Mouse (Mus musculus) forebrain, embryonic 16.5 days (tissue): ENCODE measurements at regions not wholly inside any gene's neighbourhood (a gene's known extent, or its start where the extent isn't known, plus 50 kb on each side); places are given as distances from the start of the nearest gene placed in this dataset.

ENCODE experiments used
- ATAC-seq: fragments of 200-750 bp; cut with Nextera tagmentation; 2 replicates; pipeline ENCODE4 v1.8.0; 2017; ENCODE audit warnings: mild to moderate bottlenecking, moderate library complexity
- H3K27ac ChIP-seq: fragments of 300-500 bp; sonication (generic); 2 replicates; pipeline ENCODE4 v1.5.1; 2014; ENCODE audit warnings: low read length, control low read depth
- H3K27me3 ChIP-seq: fragments of 300-500 bp; sonication (generic); replicated peaks from 2 replicates; pipeline ENCODE4 v1.6.1; 2014; ENCODE audit warnings: low read length; ENCODE audit not compliant: control insufficient read depth, insufficient read depth
- H3K36me3 ChIP-seq: fragments of 300-500 bp; sonication (generic); 2 replicates; pipeline ENCODE4 v1.6.1; 2014; ENCODE audit not compliant: control insufficient read depth, insufficient read depth
- H3K4me1 ChIP-seq: fragments of 300-500 bp; sonication (generic); replicated peaks from 2 replicates; pipeline ENCODE4 v1.6.1; 2014; ENCODE audit warnings: low read length; ENCODE audit not compliant: control insufficient read depth, insufficient read depth
- H3K4me2 ChIP-seq: fragments of 300-500 bp; sonication (generic); 2 replicates; pipeline ENCODE4 v1.6.1; 2014; ENCODE audit warnings: mild to moderate bottlenecking, low read length, control low read depth
- H3K4me3 ChIP-seq: fragments of 300-500 bp; sonication (generic); replicated peaks from 2 replicates; pipeline ENCODE4 v1.5.1; 2014; ENCODE audit warnings: mild to moderate bottlenecking, low read length, control low read depth
- H3K9ac ChIP-seq: fragments of 300-500 bp; sonication (generic); replicated peaks from 2 replicates; pipeline ENCODE4 v1.6.1; 2014; ENCODE audit warnings: low read depth, low read length, control low read depth
- H3K9me3 ChIP-seq: fragments of 300-500 bp; sonication (generic); 2 replicates; pipeline ENCODE4 v1.6.1; 2016; ENCODE audit warnings: low read length; ENCODE audit not compliant: control insufficient read depth
- WGBS: fragments of 180-500 bp; shearing (Covaris S2); extraction: QIAGEN DNeasy Blood & Tissue Kit; methylation state at CpG from one replicate; pipeline ENCODE4 v1.1.7; 2014; 5-methylcytosine and 5-hydroxymethylcytosine counted together

DNA sequence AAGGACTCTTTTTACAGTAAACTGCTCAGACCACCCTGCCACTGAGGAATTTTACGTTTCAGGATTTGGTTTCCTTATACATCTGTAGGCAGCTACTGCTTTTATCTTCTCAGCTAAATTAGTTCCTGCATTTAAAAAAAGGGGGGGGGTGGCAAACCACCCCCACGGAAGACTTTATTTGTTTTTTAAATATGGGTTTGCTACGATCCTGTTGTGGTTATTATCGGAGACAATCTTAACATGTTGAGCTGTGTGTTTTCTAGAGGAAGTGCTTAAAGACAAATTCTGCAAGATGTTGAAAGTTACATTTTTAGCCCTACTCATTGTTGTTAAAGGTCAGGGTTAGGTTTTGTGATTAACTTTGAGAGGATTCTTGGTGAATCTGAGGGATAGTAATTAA lies 216.1 kb upstream of the Rasa1 start:
- no peak overlapping the region for H3K4me3 ChIP-seq
- H3K36me3 ChIP-seq = no peaks in the 10 kb centered on the region
- no peaks in the 10 kb centered on the region for H3K27me3 ChIP-seq
- H3K27ac ChIP-seq = no peak overlapping the region
- 87% methylated on average over 4 of the region's 4 CpGs for WGBS
- H3K4me1 ChIP-seq = no peaks in the 10 kb centered on the region
- ATAC-seq = no peak
- H3K9ac ChIP-seq = no peak overlapping the region
- no peak overlapping the region for H3K4me2 ChIP-seq
- H3K9me3 ChIP-seq = no peaks in the 10 kb centered on the region

DNA sequence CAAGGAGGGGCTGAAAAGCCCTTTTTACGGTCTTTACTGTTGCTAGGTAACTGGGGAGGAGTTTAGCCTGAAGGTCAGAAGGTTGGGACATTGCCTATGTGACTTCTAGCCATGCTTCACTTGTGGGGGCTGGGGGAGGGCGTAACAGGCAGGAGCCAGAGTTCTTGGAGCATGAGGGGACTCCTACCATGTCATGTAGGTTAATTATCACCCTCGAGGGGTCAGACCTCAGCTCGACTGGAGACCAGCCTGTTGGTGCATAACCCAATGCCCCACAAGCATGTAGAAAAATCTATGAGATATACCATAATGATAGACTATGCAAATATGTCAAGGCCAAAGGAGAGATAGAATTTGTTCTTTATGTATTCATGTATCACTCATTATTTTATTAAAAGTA lies 215.1 kb upstream of the Rasa1 start:
- H3K4me2 ChIP-seq = no peak overlapping the region
- H3K9me3 ChIP-seq = no peaks in the 10 kb centered on the region
- H3K4me1 ChIP-seq = no peaks in the 10 kb centered on the region
- 76% methylated on average over 4 of the region's 4 CpGs for WGBS
- H3K36me3 ChIP-seq = no peaks in the 10 kb centered on the region
- no peaks in the 10 kb centered on the region for H3K27me3 ChIP-seq
- H3K9ac ChIP-seq = no peak overlapping the region
- no peak overlapping the region for H3K4me3 ChIP-seq
- ATAC-seq = no peak
- no peak overlapping the region for H3K27ac ChIP-seq

- no peak for ATAC-seq
- Histone ChIP-seq H3K4me1 (no peaks in the 10 kb centered on the region), H3K27ac (no peak overlapping the region), H3K36me3 (no peaks in the 10 kb centered on the region), H3K4me3 (no peak overlapping the region), H3K4me2 (no peak overlapping the region), H3K9ac (no peak overlapping the region), H3K9me3 (no peaks in the 10 kb centered on the region), H3K27me3 (no peaks in the 10 kb centered on the region)
- WGBS = 90% methylated on average over 2 of the region's 2 CpGs
These were observed 209.8 kb upstream of the Rasa1 start for GRCm38 (mm10) chr13:85498696-85499095.

GRCm38 (mm10) chr13:85484790-85485189 lies 195.9 kb upstream of the Rasa1 start:
- 81% methylated on average over 3 of the region's 3 CpGs for WGBS
- ATAC-seq = no peak

DNA sequence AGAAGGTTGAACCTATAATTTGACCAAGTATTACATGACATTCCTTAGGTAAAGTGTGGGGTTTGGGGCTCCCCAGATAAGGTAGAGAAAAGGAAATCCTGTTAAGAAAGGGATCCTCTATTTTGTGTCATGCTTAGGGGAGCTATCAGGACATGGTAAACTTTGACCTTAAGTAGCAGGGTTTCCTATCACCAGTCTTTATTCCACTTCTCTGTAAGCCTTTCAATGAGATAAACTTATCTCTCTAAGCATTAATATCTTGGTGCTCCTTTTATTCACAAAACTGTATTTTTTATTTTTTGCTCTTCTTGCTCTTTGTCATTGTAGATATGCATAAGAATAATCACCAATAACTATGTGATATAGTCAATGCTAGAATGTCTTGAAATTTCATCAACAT lies 194.4 kb upstream of the Rasa1 start:
- no peak for ATAC-seq
- no peak overlapping the region for H3K4me2 ChIP-seq
- no peaks in the 10 kb centered on the region for H3K4me1 ChIP-seq
- no peaks in the 10 kb centered on the region for H3K27me3 ChIP-seq
- no peak overlapping the region for H3K4me3 ChIP-seq
- H3K9me3 ChIP-seq = no peaks in the 10 kb centered on the region
- no peak overlapping the region for H3K9ac ChIP-seq
- H3K27ac ChIP-seq = no peak overlapping the region
- H3K36me3 ChIP-seq = no peaks in the 10 kb centered on the region

More at GRCm38 (mm10) chr13:85484790-85485189, 195.9 kb upstream of the Rasa1 start:
- no peak overlapping the region for H3K4me3 ChIP-seq
- no peaks in the 10 kb centered on the region for H3K27me3 ChIP-seq
- H3K36me3 ChIP-seq = no peaks in the 10 kb centered on the region
- H3K9ac ChIP-seq = no peak overlapping the region
- no peaks in the 10 kb centered on the region for H3K4me1 ChIP-seq
- no peaks in the 10 kb centered on the region for H3K9me3 ChIP-seq
- H3K27ac ChIP-seq = no peak overlapping the region
- H3K4me2 ChIP-seq = no peak overlapping the region

DNA sequence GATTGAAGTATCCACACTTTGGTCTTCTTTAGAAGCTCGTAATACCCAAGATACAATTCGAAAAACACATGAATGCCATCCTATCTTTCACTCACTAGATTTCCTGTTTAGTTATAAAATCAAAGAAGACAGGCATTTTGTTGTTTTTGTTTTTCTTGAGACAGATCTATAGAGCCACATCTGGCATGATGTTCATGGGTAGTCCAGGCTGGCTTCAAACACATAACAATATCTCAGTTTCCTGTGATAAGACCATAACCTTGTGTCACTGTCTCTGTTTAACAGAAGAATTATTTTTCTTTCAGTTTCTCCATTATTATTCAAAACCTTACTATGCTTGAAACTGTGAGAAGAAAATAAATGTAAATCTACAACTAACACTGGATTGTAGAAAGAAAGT lies 190.5 kb upstream of the Rasa1 start:
- Histone ChIP-seq H3K9me3 (no peaks in the 10 kb centered on the region), H3K27me3 (no peaks in the 10 kb centered on the region), H3K36me3 (no peaks in the 10 kb centered on the region), H3K4me1 (no peaks in the 10 kb centered on the region), H3K9ac (no peak overlapping the region), H3K4me3 (no peak overlapping the region), H3K27ac (no peak overlapping the region), H3K4me2 (no peak overlapping the region)
- ATAC-seq = no peak
- WGBS = 86% methylated on average over 2 of the region's 2 CpGs

DNA sequence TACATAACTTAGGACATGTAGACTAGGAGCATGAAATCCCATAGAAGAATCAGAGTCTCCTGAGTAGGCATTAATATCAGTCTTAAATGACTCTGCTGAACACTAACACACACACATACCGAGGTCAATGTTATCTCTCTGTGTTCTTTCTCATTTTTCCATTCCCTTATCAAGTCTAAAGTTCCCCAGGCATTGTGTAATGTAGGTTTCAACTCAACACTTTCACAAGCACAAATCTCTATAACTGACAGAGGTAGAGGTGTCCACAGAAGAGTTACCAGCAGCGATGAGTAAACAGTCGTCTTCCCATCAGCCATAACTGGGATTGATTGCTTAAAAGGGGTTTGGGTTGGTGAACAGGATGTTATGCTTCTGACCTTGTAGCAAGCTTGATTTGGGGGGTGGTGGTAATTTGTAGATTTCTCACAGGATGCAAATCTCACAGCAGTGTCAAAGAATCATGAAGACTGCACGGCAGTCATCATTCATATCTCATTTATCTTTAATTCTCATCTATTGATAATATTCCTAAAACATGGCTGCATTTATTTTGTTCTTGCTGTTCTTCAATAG lies 187.4 kb upstream of the Rasa1 start:
- Histone ChIP-seq H3K4me3 (no peak overlapping the region), H3K36me3 (no peaks in the 10 kb centered on the region), H3K9ac (no peak overlapping the region), H3K4me2 (no peak overlapping the region), H3K27ac (no peak overlapping the region), H3K4me1 (no peaks in the 10 kb centered on the region), H3K27me3 (no peaks in the 10 kb centered on the region), H3K9me3 (no peaks in the 10 kb centered on the region)
- no peak for ATAC-seq
- 92% methylated on average over 4 of the region's 4 CpGs for WGBS

GRCm38 (mm10) chr13:85471340-85471739 lies 182.4 kb upstream of the Rasa1 start:
- no peaks in the 10 kb centered on the region for H3K36me3 ChIP-seq
- no peaks in the 10 kb centered on the region for H3K27me3 ChIP-seq
- ATAC-seq = peak; percentile 65
- H3K9me3 ChIP-seq = no peaks in the 10 kb centered on the region
- no peak overlapping the region for H3K9ac ChIP-seq
- WGBS = 81% methylated on average over 5 of the region's 5 CpGs
- H3K27ac ChIP-seq = no peak overlapping the region
- no peak overlapping the region for H3K4me3 ChIP-seq
- no peak overlapping the region for H3K4me2 ChIP-seq
- no peaks in the 10 kb centered on the region for H3K4me1 ChIP-seq

GRCm38 (mm10) chr13:85459387-85459786 lies 170.5 kb upstream of the Rasa1 start:
- no peak for ATAC-seq
- WGBS = 91% methylated on average over 3 of the region's 3 CpGs
- Histone ChIP-seq H3K4me3 (no peak overlapping the region), H3K4me1 (no peaks in the 10 kb centered on the region), H3K27ac (no peak overlapping the region), H3K9me3 (no peaks in the 10 kb centered on the region), H3K36me3 (no peaks in the 10 kb centered on the region), H3K4me2 (no peak overlapping the region), H3K27me3 (no peaks in the 10 kb centered on the region), H3K9ac (no peak overlapping the region)

GRCm38 (mm10) chr13:85458611-85459010 lies 169.7 kb upstream of the Rasa1 start:
- H3K9ac ChIP-seq = no peak overlapping the region
- H3K4me1 ChIP-seq = no peaks in the 10 kb centered on the region
- H3K9me3 ChIP-seq = no peaks in the 10 kb centered on the region
- H3K4me3 ChIP-seq = no peak overlapping the region
- H3K27me3 ChIP-seq = no peaks in the 10 kb centered on the region
- no peaks in the 10 kb centered on the region for H3K36me3 ChIP-seq
- no peak overlapping the region for H3K27ac ChIP-seq
- ATAC-seq = no peak
- H3K4me2 ChIP-seq = no peak overlapping the region
